Mouse (Mus musculus): ENCODE data around the gene Cox15.

Gene Cox15

DNA sequence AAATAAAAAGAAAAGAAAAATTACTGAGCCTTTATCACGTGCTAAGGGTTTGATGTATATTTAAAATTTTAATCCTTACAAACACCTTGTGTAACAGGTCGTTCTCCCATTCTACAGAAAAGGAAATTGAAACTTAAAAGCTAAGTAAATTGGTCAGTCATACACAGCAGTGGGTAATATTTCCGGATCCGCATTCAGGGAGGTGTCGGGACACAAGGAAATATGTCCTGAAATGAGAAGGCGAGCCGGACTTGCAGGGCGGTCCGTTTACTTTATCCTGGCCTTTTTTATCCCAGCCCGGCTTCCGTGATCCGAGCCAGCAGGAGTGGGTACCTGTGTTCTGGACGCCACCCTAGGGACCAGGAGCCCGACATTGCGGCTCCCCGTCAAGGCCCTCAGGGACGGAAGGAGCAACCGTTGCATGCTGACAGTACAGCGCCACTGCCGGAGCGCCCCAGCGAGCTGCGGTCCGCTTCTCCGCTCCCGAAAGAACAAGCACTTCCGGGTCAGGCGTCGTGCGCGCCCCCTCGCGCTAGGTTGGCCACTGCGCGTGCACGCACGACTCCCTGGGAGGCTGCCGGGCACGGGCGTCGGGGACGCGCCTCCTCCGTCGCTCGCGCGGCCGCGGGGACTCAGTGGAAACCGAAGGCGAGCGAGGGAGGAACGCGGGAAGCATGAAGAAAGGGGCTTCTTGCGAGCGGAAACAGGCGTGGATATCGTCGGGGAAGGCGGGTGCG, at the start of gene Cox15, which contains the start of gene Cutc:
Cox15 (minus strand) TSS at position 512 of the 737 bp plus-strand sequence.
Cutc (plus strand) TSS at position 508 of the 737 bp plus-strand sequence.
- in situ Hi-C loops (cut with MboI, MseI), result loop anchor here (5.0 to 10.0 kb wide), 2 partner anchors 65 to 192 kb away; partner anchors contain the start of genes Dnmbp and Entpd7

DNA sequence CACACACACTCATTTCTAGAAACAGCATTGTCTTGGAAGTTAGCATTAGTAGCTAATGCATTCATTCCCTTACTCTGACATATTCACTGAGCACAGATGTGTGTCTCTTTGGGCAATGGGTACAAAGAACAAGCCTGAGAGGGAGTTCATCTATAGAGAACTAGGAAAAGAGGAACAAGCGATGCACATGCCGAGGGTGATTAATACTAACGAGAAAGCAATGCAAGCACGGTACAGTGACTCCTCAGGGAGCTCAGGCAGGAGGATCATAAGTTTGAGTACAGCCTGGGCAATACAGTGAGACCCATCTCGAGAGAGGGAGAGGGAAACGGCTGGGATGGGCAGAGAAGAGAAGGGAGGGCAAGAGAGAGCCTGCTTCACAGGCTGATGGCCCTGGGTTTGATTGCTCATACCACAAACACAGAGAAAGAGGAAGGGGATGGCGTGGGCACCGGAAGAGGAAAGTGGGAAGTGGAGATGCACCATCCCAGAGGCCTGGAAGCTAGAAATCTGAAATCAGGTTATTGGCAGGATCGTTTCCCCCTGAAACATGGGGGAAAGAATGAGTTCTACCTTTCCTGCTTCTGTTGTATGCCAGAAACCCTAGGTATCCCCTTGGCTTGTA, 48.7 kb upstream of the Cox15 start:
- in situ Hi-C loops (cut with MboI, MseI), result no loop called here

DNA sequence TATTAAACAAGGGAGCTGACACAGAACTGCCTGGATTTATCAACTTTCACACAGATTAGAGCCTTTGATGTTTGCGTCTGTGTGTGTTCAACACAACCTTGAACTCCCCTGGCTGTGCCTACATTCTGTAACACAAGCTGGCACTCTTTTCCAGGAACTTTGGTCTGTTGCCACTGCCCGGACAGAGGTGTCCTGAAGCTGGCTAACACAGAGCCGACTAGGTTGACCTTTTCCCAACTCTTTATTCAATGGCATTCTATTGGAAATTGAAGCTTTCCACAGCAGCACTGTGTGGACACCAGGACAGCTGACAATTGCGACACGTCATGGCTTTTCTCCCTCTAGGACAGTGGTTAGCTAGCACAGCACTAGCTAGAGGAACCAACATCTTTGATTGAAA, 44.4 kb upstream of the Cox15 start:
- in situ Hi-C loops (cut with MboI, MseI), result no loop called here

DNA sequence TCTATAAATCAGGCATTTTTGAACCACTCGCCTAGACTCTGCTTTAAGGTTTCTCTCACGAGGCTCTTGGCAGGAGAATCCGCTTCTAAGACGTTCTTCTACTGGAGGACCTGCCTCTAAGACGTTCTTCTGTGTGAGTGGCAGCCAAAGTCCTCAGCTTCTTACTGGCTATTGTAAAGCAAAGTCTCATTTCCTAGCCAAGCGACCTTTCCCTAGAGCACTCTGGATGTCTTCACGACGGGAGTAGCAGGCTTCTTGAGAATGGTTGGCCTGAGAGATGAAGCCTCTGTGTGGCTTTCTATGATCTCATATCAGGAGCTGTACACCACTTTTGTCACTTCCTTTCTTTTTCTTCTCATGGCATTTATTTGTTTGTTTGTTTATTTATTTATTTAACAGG, 42.7 kb upstream of the Cox15 start:
- in situ Hi-C loops (cut with MboI, MseI), result no loop called here

DNA sequence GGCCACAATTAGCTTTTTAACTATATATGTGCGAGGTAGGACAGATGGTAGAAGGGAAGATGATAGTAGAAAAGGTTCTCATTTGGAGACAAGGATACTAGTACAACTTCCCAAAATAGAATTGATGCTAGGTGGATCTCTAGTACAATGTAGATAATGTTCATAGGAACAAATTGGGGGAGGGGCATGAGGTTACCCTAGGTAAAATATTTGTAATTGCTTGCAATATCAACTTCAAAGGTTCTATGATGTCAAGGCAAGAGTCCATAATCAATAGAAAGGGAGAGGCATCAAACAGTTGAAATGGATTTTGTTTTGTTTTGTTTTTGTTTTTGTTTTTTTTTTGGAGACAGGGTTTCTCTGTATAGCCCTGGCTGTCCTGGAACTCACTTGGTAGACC, 41.2 kb upstream of the Cox15 start:
- in situ Hi-C loops (cut with MboI, MseI), result no loop called here

DNA sequence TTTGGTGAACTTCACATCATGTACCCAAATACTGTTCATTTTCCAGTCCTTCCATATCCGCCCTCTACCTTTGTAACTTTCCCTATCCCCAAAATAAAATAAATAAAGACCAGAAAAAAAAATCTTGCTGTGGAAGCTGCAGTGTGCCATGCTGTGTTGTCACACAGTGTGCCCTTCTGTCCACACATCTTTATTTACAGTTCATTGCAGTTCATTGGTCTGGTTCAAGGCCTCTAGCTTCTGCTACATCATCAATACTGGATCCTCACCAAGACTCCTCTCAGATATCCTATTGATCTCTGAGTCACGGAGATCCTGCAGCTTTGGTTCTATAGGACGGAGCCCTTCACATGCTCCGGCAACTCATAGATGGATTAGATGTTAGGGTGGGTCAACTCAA, 39.7 kb upstream of the Cox15 start:
- in situ Hi-C loops (cut with MboI, MseI), result no loop called here

DNA sequence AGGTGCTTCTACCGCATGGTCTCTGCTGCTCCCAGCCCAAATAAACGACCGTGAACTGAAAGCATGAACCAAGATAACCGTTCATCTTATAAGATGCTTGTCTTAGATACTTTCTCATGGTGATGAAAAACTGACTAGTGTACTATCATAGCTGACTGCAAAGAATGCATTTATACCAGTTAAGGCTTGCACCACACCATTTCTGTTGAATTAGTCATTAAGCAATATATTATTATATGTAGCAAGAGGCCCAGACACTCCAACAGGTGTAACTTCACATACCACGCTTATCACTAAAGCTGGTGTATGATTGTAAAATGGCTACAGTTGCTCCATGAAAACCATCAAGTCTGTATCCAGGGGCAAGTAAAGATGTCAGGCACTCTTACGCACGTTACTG, 37.0 kb upstream of the Cox15 start:
- in situ Hi-C loops (cut with MboI, MseI), result no loop called here

DNA sequence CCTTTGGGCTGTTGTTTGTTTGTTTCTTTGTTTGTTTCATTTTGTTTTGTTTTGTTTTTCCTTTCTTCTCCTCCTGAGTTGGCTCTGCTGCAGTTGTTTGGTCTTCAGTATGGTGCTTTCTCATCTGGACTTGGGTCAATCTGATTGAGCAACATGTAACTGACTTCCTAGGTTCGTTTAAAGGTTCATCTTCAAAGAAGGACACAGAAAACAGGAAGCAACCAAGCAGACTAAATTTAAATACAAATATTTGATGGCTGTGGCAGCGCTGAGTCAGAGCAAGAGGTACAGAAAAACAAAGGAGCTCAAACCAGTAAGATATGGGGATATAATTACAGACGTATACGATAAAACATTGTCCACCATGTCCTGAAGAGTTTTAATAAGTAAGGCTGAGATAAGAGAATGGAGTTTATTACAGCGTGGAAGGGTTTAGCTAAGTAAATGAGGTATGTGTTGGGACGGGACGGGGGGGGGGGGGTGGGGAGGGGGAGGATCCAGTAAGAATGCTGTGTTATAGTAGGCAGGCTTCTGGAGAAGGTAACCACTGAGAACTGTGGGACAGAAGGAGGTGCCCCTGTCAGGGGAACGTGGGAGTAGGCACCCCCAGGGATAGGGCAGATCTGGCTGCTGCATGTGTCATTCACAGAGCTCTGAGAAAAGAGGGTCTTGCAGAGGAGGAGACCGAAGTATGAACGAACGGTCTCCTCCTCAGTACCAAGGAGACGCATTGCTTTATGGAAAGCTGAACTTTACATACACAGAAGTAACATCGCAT, 33.6 kb upstream of the Cox15 start:
- in situ Hi-C loops (cut with MboI, MseI), result no loop called here

DNA sequence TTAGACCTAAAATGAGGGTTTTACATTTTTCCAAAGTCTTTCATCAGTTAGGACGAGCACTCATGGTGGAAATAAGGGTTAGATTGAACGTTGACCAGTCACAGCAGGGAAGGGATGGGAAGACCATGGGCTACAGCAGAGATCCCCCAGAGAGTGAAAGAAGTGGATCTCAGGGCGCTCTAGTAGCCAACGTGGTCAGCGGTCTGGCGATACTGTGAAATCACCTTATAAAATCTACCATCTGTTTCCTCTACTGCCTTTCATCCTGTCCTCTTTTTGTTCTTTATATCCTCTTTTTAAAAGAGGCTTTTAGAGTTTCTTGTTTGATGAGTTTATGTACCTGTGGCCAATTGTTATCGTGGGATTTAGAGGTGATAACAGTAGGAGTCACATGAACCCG, 32.0 kb upstream of the Cox15 start:
- in situ Hi-C loops (cut with MboI, MseI), result no loop called here

DNA sequence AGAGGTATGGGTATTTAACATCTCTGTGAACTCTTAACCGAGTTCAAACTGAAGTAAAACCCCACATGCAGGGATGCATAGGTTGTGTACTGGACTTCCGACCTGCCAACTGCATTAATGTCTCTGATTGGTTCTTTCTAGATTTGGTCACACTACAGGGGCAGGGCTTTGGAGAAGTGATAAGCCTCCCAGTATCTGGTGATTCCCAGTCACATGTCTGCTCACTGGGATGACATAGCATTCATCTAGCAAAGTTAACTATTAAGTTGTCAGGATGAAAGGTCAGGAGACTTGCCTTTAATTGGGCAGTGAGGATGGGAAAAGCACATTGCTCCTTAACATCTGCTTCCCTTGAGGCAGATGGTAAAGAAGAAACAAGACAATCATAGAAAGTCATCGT, 29.2 kb upstream of the Cox15 start, which contains the start of gene Abcc2:
Abcc2 (plus strand) TSS at position 213 of the 400 bp plus-strand sequence.
- in situ Hi-C loops (cut with MboI, MseI), result no loop called here

DNA sequence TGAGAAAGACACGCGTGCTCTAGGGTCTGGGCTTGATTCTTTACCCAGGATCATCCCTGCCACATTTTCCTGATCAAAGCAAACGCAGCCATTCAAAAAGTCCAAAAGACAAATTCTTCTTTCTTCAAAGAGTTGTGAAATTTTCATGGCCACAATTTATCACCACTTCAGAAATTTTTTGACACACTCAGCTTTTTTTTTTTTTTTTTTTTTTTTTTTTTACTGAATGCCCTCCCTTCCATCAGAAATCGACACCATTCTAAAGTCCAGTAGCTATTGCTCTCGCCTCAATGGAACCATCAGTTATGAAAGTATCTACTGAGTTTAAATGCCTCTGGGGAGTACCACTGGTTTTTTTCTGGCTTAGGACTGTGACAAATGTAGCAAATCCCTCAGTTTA, 27.6 kb upstream of the Cox15 start:
- in situ Hi-C loops (cut with MboI, MseI), result no loop called here

DNA sequence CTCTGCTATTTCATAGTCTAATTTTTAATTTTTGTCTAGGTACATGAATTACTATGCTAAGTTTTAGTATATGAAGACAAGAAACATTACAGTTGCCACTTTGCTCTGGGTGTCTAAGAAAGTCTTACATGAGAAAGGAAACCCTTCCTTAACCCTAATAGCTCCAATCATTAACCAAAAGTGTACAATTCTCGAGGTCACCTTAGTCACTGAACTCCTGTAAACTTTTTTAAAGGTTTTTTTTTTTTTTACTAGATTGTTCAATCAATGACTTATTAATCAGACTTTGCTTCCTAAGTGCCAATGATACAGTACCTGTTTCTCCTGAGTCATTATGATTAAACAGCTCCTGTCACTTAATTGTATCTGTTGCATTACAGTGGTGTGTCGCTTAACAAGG, 24.5 kb upstream of the Cox15 start:
- in situ Hi-C loops (cut with MboI, MseI), result no loop called here

DNA sequence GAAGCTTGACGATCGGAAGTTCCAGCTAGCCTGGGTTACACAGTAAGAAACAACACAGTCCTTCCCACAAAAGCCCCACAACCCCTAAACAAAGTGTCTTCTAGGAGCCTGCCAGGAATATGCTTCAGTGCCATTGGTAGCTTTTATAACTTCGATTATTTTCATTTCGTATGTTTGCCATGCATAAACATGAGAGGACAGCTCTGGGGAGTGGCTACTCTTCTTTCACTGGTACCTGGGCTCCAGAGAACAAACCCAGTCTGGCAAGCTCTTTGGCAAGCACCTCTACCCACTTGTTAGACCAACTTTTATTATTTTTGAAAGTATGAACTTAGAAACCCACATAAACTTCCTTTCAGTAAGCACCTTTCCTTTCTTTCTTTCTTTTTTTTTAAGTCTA, 23.8 kb upstream of the Cox15 start:
- in situ Hi-C loops (cut with MboI, MseI), result no loop called here

DNA sequence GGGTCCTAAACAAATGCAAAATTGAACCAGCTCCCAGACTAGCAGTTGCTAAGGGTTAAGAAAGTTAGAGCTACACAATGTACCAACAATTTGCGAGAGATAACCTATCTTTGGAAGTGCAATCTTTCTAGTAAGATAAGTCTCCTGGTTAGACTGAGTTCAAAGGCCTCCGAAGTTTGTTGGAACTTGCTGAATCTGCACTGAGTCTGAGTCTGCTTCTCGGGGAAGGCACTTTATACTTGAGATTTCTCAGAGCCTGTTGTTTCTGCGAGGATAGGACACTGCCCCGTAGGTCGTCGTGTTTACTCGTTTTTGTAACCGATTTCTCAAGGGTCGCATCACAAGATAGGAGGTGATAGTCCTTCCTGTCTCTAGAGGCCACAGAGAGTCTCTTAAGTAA, 22.6 kb upstream of the Cox15 start:
- in situ Hi-C loops (cut with MboI, MseI), result no loop called here

DNA sequence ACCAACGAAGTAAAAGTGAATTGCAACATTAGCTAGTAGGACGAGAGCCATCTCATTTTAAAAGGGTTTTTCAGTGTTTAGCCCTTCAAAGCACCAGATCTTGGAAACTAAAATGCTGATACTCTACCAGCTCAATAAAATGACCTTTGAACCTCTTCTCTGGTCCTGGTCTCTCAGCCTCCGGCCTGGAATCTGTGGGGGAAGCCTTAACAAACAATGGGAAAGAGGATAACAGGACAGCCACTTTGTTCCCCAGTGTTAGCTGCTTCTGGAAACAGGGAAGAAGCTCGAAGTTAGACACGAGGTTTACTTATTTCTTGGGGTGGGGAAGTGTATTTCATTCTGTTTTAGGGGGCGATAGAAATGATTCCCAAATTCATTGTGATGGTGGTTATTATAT, 19.5 kb upstream of the Cox15 start:
- in situ Hi-C loops (cut with MboI, MseI), result no loop called here

DNA sequence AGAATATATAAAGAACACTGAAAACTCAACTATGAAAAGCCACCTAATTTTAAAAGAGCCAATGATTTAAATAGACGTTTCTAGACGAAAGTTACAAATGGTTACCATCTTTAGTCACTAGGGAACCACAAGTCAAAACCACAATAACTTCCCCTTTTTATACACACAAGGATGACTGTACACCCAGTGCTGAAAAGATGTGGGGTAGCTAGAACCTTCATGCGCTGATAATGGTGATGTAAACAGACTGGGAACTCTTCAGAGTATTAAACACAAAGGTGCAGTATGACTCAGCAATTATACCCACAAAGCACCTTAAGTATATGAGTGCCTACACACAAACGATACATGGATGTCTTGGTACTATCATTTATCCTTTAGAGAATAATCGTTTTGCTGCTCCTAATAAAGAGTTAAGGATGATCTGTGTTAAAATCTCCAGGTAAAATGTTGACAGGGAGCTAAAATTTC, 18.7 kb upstream of the Cox15 start:
- in situ Hi-C loops (cut with MboI, MseI), result no loop called here

DNA sequence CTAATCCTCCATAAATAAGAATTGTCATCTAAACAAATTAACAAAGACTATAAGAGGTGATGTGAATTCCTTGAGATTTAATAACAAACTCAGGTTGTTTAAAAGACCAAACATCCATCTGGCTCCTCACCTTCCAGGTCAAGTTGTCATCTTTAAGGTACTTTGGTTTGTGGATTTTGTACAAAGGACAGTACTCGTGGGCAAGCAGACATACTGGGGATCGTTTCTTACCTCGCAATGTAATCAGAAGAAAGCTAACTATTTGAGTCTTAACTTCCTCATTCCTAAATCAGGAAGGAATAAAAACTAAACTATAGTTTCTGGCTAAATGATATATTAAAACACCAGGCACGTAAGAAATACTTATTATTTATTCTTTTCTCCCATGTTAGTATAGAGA, 17.8 kb upstream of the Cox15 start:
- in situ Hi-C loops (cut with MboI, MseI), result no loop called here

DNA sequence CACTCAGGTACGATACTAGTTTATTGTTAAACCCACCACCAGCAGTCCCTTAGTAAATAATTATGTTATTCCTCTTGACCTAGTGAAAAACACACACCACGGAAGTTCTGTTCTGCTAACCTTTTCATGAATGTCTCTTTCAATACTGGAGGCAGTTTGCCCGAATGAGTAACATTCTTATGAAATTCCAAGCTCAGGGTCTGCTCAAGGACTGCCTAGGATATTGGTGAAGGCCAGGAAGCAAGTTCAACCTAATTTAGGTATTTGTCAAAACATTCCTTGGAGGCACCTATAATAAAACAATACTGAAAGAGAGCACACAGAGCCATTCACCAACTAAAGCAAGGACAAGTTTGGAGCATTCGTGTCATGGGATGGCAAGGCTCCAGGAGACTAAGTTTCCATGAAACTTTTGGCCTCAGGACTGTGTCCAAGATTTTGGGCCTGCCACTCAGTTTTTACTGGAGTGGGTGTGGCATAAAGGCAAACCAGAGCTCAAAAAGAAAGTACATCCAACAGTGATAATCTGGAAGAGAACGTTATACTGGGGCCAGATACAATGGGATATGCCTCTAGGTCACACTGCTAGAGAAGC, 16.7 kb upstream of the Cox15 start:
- in situ Hi-C loops (cut with MboI, MseI), result no loop called here

DNA sequence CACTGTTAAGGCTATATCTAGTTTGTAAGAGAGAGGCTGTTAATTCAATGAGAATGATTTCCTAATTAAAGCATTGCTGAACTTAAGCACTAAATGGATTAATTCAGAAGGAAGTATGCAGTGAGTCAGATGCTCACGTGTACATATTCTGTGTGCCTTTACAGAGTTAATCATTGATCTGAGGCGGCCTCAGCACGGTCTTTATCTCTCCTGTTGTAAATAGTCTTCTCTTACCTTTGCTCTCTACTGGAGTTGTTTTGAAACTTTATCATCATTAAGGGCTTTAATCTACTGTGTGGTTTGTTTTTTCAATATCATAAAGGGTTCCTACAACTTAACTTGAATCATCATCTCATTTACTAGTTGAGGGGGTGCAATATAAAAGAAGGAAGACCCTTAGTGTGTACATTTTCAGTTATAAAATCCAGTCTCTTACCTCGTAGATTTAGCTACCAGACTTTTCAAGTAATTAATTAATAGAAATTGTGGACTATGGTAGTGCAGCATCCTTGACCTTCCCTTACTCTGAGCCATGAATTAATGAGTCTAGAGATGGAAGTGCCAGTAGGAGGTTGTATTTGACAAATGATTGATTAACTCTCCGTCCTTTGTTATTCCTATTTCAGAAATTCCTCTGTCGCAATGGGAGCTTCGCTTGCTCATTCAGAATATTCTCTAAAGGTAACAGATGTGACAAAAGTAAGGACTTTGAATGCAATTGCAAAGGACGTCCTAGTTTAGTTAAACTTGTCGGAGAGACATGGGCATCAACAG, 14.9 kb upstream of the Cox15 start:
- in situ Hi-C loops (cut with MboI, MseI), result no loop called here

DNA sequence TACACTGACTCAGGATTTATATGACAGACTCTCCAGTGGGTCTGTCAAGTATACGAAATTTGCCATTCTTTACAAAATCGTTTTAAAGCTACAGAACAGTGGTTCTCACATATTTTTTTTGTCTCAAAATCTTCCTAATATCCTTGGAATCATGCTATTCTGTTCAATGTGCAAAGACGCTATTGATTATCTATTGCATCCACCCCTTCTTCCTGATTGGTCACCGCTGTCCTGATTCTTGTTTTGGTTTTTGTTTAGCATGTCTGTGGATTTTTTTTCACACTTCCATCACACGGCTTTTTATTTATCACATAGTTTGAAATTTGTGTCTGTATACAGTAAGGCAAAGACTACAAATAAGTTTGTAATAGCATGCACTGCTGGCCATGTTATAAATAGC, 13.7 kb upstream of the Cox15 start:
- in situ Hi-C loops (cut with MboI, MseI), result no loop called here

DNA sequence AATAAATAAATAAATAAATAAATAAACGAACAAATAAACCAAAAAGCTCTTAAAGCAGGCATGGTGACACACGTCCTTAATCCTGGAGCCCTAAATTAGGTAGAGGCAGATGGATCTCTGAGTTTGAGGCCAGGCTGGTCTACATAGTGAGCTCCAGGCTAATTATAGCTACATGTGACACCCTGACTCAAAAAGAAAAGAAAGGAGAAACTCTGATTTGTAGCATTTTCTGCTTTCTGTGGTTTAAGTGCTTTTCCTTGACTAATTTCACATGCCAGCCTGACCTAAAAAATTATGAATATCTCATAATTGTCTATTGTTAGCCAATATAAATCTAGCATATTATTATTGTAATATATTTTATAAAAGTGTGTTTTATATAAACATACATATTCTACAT, 9.6 kb upstream of the Cox15 start:
- in situ Hi-C loops (cut with MboI, MseI), result no loop called here

All from T-helper 2 cell (primary cell).